Mouse (Mus musculus): ENCODE results near the gene Gpr88. TPM values are rescaled to one million over a fixed set of nuclear protein-coding genes. Genes with fewer than 3 reads are reported as not detected.

Gene Gpr88
- total RNA-seq, 4 experiments from 2014 or later, result 3.7 to 8.8 (median 5.4) TPM

GRCm38 (mm10) chr3:116200060-116200459 lies 53.2 kb downstream of the Gpr88 start:
- no peak for DNase-seq (ENCODE audit: low spot score in 2 of 2)

Other genes with a start within 250 kb of the Gpr88 start
- 10 to 100 TPM; 24.7 to 34.0 (median 27.6) TPM for gene Slc30a7, start 246.1 kb downstream of the Gpr88 start, total RNA-seq (2022)
- gene Extl2, start 246.0 kb downstream of the Gpr88 start, total RNA-seq (2022), result 10 to 100 TPM; 58.0 to 68.7 (median 61.3) TPM
- gene Vcam1, start 123.8 kb downstream of the Gpr88 start, total RNA-seq (2022), result 10 to 100 TPM; 21.2 to 29.7 (median 23.9) TPM
- gene Cdc14a, start 170.5 kb upstream of the Gpr88 start, total RNA-seq (2022), result 10 to 100 TPM in 1 of 4 experiments, 1 to 10 TPM in 3; 6.2 to 10.8 (median 7.4) TPM